Mouse (Mus musculus) neural tube, embryonic 11.5 days (tissue): ENCODE measurements around the gene Prdm16. TPM values are rescaled to one million over a fixed set of nuclear protein-coding genes. Genes with fewer than 3 reads are reported as not detected.

Experiments used
- ATAC-seq: fragments of 200-750 bp; cut with Nextera tagmentation; 2 replicates; pipeline ENCODE4 v1.8.0; 2017; ENCODE audit warnings: moderate number of reproducible peaks, mild to moderate bottlenecking, moderate TSS enrichment, moderate library complexity; ENCODE audit not compliant: insufficient read depth, low FRiP score, low TSS enrichment
- DNase-seq: peaks from one replicate; pipeline ENCODE4 v3.0.0-alpha.2; 2015; ENCODE audit warnings: low spot score
- H3K27ac ChIP-seq: fragments of 300-500 bp; sonication (generic); 2 replicates; pipeline ENCODE4 v1.5.1; 2014; ENCODE audit warnings: low read depth, mild to moderate bottlenecking, low read length
- H3K27me3 ChIP-seq: fragments of 300-500 bp; sonication (generic); 2 replicates; pipeline ENCODE4 v1.6.1; 2014; ENCODE audit warnings: mild to moderate bottlenecking, low read length, mixed read lengths; ENCODE audit not compliant: control insufficient read depth, insufficient read depth
- H3K36me3 ChIP-seq: fragments of 300-500 bp; sonication (generic); 2 replicates; pipeline ENCODE4 v1.6.1; 2014; ENCODE audit warnings: mild to moderate bottlenecking, low read length, moderate library complexity, mixed read lengths; ENCODE audit not compliant: control insufficient read depth, insufficient read depth
- H3K4me1 ChIP-seq: fragments of 300-500 bp; sonication (generic); 2 replicates; pipeline ENCODE4 v1.6.1; 2014; ENCODE audit warnings: low read length, mixed read lengths; ENCODE audit not compliant: control insufficient read depth, insufficient read depth
- H3K4me2 ChIP-seq: fragments of 300-500 bp; sonication (generic); 2 replicates; pipeline ENCODE4 v1.6.1; 2014; ENCODE audit warnings: low read depth, mild to moderate bottlenecking, moderate library complexity
- H3K4me3 ChIP-seq: fragments of 300-500 bp; sonication (generic); 2 replicates; pipeline ENCODE4 v1.5.1; 2014; ENCODE audit warnings: low read depth, low read length
- H3K9ac ChIP-seq: fragments of 300-500 bp; sonication (generic); 2 replicates; pipeline ENCODE4 v1.6.1; 2014; ENCODE audit warnings: mild to moderate bottlenecking, low read length
- H3K9me3 ChIP-seq: fragments of 300-500 bp; sonication (generic); 2 replicates; pipeline ENCODE4 v1.6.1; 2016; ENCODE audit warnings: low read length; ENCODE audit not compliant: control insufficient read depth
- WGBS: fragments of 180-500 bp; shearing (Covaris S2); extraction: QIAGEN DNeasy Blood & Tissue Kit; methylation state at CpG from one replicate; pipeline ENCODE4 v1.1.7; 2014; 5-methylcytosine and 5-hydroxymethylcytosine counted together
- polyA plus RNA-seq: library from polyadenylated mRNA; unstranded; fragments of >200 nt; fragmentation: Nextera tagmentation; extraction: Ambion mirVana; gene quantifications from 2 replicates; pipeline ENCODE4 v1.2.1, GENCODE M21; 2014

The Prdm16 gene
- polyA plus RNA-seq, 1 experiment from 2014 or later = 10.9 TPM

DNA sequence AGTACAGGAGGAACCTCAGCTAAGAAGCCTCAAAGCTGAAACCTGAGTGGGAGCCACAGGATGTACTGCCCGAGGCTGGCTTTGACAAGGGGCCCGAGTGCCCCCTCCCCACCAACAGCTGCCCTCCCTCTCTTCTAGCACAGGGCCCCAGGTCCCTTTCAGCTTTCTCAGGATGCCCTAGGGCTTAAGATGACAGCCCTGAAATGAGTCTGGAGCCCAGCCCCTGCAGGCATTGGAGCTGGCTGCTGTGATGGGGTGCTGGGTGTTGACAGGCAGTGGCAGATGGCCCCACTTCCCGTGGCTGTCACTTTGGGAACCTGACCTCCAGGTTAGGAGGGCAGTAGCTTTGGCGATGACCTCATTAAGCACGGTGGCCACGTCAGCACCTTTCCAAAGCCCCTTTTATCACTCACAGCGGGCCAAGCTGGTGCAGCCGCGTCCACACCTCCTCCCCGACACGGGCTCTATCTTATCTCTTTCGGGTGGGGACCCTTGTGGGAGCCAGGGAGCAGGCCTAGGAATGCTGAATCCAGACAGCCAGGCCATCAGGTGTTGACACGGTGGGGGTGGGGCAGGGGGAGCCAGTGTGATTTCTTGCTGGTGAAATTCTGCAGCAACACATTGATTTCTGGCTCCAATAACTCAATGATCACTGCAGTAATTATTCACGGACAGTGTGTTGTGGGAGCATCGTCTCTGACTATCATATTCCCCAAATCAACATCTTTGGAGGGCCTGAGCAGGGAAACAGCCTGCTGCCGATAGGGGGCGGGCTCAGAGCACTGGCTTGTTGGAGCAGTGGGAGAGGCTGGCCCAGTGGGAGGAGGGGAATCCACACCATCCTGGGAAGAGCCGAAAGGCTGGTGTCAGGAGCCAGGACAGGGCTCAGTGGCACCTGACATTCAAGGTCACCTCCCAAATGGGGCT is 243.2 kb downstream of the Prdm16 start:
- DNase-seq (peak; percentile 71), ATAC-seq (no peak)
- no peak overlapping the region for H3K4me2 ChIP-seq
- H3K4me1 ChIP-seq = peaks cover 31% of the 10 kb centered on the region
- 0 out of 2 replicates have a peak overlapping the region, but pooled peaks have one; percentile 8 for H3K27ac ChIP-seq
- H3K27me3 ChIP-seq = no peaks in the 10 kb centered on the region
- H3K9me3 ChIP-seq = no peaks in the 10 kb centered on the region
- no peak overlapping the region for H3K4me3 ChIP-seq
- no peak overlapping the region for H3K9ac ChIP-seq
- no peaks in the 10 kb centered on the region for H3K36me3 ChIP-seq
- 27% methylated on average over 18 of the region's 18 CpGs for WGBS

DNA sequence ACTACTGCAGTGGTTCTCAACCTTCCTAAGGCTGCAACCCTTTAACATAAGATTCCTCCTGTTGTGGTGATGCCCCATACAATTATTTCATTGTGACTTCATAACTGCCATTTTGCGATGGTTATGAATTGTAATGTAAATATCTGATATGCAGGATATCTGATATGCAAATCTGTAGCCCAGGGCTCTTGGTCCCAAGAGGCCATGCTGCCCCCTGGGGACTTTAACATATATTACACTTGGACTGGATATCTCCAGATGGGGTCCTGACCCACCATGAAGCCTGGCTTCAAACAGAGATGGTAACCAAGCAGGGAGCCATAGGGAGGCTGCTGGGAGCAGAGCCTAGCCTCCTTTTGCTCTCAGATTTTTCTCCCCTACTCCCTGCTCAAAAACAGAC is 244.0 kb downstream of the Prdm16 start:
- no peaks in the 10 kb centered on the region for H3K9me3 ChIP-seq
- no peak overlapping the region for H3K27ac ChIP-seq
- no peaks in the 10 kb centered on the region for H3K36me3 ChIP-seq
- 0 out of 2 replicates have a peak, but pooled peaks cover under 1% of the 10 kb centered on the region for H3K27me3 ChIP-seq
- no peak for ATAC-seq
- WGBS = 86% methylated on average over 1 of the region's 1 CpGs
- no peak overlapping the region for H3K4me3 ChIP-seq
- no peak overlapping the region for H3K4me2 ChIP-seq
- H3K4me1 ChIP-seq = peaks cover 31% of the 10 kb centered on the region
- no peak overlapping the region for H3K9ac ChIP-seq
- DNase-seq = no peak

DNA sequence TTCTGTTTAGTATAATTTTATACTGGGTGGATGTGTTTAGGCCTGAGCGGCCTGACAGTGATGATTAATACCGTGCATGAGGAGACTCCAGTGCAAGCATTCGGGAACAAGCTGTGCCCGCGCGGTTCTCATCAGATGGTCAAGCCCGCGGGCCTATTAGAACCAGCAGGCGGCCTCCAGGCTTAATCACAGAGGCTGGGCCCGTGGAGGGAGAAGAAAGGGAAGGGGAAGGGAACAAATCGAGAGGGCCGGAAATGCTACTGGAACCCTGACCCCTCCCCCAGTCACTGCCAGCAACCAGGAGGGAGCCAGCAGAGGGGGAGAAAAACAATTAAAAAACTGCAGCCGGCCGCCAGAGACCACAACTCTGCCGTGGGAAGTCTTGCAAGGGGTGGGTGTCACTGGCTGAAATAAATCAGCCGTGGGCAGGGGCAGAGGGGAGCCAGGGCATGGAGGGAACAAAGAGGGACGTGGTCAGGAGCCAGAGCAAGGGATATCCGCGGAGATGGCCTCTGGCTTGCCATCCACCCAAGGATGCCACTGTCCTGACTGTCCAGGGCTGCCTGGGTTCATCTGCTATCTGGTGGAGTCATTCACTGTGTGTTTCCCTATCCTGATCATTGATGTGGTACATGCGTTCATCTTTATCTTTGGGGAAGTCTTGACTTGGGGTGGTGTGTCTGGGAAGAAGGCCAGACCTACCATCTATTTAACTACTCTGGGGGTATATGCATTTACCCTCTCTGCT is 246.2 kb downstream of the Prdm16 start:
- WGBS = 6% methylated on average over 20 of the region's 20 CpGs
- Histone ChIP-seq H3K4me2 (peak overlapping the region; percentile 16; the same call in 1 of the 2 replicates), H3K4me3 (no peak overlapping the region), H3K27me3 (0 out of 2 replicates have a peak, but pooled peaks cover 2% of the 10 kb centered on the region), H3K27ac (peak overlapping the region; percentile 64), H3K9ac (peak overlapping the region; percentile 29), H3K9me3 (no peaks in the 10 kb centered on the region), H3K36me3 (no peaks in the 10 kb centered on the region), H3K4me1 (peaks cover 39% of the 10 kb centered on the region)
- DNase-seq (peak; percentile 83), ATAC-seq (peak; percentile 78)

DNA sequence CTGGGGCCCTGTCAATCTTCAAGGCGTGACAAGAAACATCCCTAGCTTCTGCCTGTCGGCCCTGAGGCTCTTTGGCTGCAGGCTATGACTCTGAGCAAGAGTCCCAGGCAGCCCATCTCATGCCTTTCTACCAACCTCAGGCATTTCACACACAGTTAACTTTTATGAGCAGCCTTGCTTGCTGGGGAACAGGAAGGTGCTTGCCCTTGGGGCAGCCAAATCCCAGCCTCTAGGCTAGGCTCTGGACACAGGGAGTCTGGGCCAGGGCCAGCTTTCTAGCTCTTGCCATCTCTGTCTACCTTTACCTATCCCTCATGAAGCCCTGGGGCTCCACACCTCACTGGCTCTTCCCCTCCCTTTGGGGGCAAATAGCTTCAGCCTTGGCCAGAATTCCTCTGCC is 247.0 kb downstream of the Prdm16 start:
- Histone ChIP-seq H3K27me3 (0 out of 2 replicates have a peak, but pooled peaks cover 2% of the 10 kb centered on the region), H3K9ac (peak overlapping the region; percentile 29; the same call in 1 of the 2 replicates), H3K4me3 (no peak overlapping the region), H3K27ac (0 out of 2 replicates have a peak overlapping the region, but pooled peaks have one; percentile 64), H3K4me2 (no peak overlapping the region), H3K4me1 (peaks cover 41% of the 10 kb centered on the region), H3K9me3 (no peaks in the 10 kb centered on the region), H3K36me3 (no peaks in the 10 kb centered on the region)
- ATAC-seq (no peak), DNase-seq (no peak)
- WGBS = 69% methylated on average over 2 of the region's 2 CpGs

- Histone ChIP-seq H3K9ac (no peak overlapping the region), H3K4me1 (peaks cover 30% of the 10 kb centered on the region), H3K4me2 (no peak overlapping the region), H3K27ac (no peak overlapping the region), H3K27me3 (0 out of 2 replicates have a peak, but pooled peaks cover 2% of the 10 kb centered on the region), H3K4me3 (no peak overlapping the region), H3K9me3 (no peaks in the 10 kb centered on the region), H3K36me3 (no peaks in the 10 kb centered on the region)
- no peak for DNase-seq
- 52% methylated on average over 8 of the region's 8 CpGs for WGBS
- no peak for ATAC-seq
Observed at GRCm38 (mm10) chr4:154386810-154387209, 249.9 kb downstream of the Prdm16 start.

- Histone ChIP-seq H3K9ac (no peak overlapping the region), H3K4me1 (peaks cover 24% of the 10 kb centered on the region)
- WGBS = 68% methylated on average over 2 of the region's 2 CpGs
Observed at GRCm38 (mm10) chr4:154385918-154386317, 250.8 kb downstream of the Prdm16 start.

GRCm38 (mm10) chr4:154385208-154385607 is 251.5 kb downstream of the Prdm16 start:
- Histone ChIP-seq H3K9me3 (no peaks in the 10 kb centered on the region), H3K9ac (no peak overlapping the region), H3K27me3 (0 out of 2 replicates have a peak, but pooled peaks cover 2% of the 10 kb centered on the region), H3K4me2 (no peak overlapping the region), H3K36me3 (no peaks in the 10 kb centered on the region), H3K27ac (no peak overlapping the region), H3K4me3 (no peak overlapping the region), H3K4me1 (peaks cover 17% of the 10 kb centered on the region)
- no peak for DNase-seq
- no peak for ATAC-seq
- WGBS = 62% methylated on average over 8 of the region's 8 CpGs

More at GRCm38 (mm10) chr4:154385918-154386317, 250.8 kb downstream of the Prdm16 start:
- ATAC-seq = no peak
- no peak overlapping the region for H3K4me2 ChIP-seq
- H3K27me3 ChIP-seq = 0 out of 2 replicates have a peak, but pooled peaks cover 2% of the 10 kb centered on the region
- H3K36me3 ChIP-seq = no peaks in the 10 kb centered on the region
- no peaks in the 10 kb centered on the region for H3K9me3 ChIP-seq
- no peak overlapping the region for H3K4me3 ChIP-seq
- H3K27ac ChIP-seq = no peak overlapping the region
- no peak for DNase-seq

GRCm38 (mm10) chr4:154378876-154379275 is 257.8 kb downstream of the Prdm16 start:
- no peak overlapping the region for H3K9ac ChIP-seq
- 88% methylated on average over 2 of the region's 2 CpGs for whole genome bisulfite sequencing
- no peaks in the 10 kb centered on the region for H3K36me3 ChIP-seq

More at GRCm38 (mm10) chr4:154378876-154379275, 257.8 kb downstream of the Prdm16 start:
- ATAC-seq (no peak), DNase-seq (no peak)
- H3K4me1 ChIP-seq = no peaks in the 10 kb centered on the region
- H3K4me2 ChIP-seq = no peak overlapping the region
- no peak overlapping the region for H3K4me3 ChIP-seq
- no peak overlapping the region for H3K27ac ChIP-seq
- H3K9me3 ChIP-seq = no peaks in the 10 kb centered on the region
- H3K27me3 ChIP-seq = no peaks in the 10 kb centered on the region
